11 mouse cellular contexts compared by ENCODE assay signal in the genomic region with DNA sequence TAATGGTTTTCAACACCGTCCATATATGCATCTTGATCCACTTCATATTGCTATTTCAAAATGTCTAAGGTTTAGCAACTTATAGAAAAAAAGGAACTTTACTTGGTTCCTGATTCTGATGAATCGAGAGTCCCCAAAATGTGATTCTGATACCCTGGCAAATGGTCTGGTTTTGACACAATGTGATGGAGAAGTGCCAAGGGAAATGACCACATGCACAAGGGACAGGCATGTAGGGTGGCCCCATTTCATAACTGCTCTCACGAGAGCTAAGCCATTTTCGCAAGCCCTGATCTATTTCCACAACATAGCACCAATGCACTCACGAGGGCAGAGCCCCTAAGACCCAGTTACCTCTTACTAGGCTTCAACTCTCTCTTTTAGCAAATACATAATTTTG. TPM values are rescaled to one million over a fixed set of nuclear protein-coding genes. Genes with fewer than 3 reads are reported as not detected.
DNase-seq lines count a peak whose midpoint lies in the region; ATAC-seq lines count a peak whose summit lies in the region.
"Had no signal": no experiment of that assay in that cellular context is flagged by ENCODE, and none has a peak within 500 bp of the region (broad histone marks: within the 10 kb centered on the region; RNA-seq: fewer than 3 reads in every experiment).

No protein-coding gene starts in this region.

- H3K4me1 ChIP-seq in heart, embryonic 13.5 days = peaks cover 33% of the 10 kb centered on the region
- peaks cover 48% of the 10 kb centered on the region for H3K4me1 ChIP-seq in limb, embryonic 15.5 days
- H3K4me1 ChIP-seq: hindbrain, embryonic 13.5 days; midbrain, embryonic 12.5 days had no signal

- H3K36me3 ChIP-seq in heart, embryonic 13.5 days = no peaks in the 10 kb centered on the region
- H3K36me3 ChIP-seq in limb, embryonic 15.5 days = no peaks in the 10 kb centered on the region
- H3K36me3 ChIP-seq: hindbrain, embryonic 13.5 days; midbrain, embryonic 12.5 days had no signal

- intact Hi-C loops in heart, postnatal 25 days (cut with DNase I) = loop anchor here (5.0 kb wide), 5 partner anchors 45 to 245 kb away; a partner anchor contains a TSS

- H3K9me3 ChIP-seq in heart, embryonic 13.5 days = no peaks in the 10 kb centered on the region
- no peaks in the 10 kb centered on the region for H3K9me3 ChIP-seq in limb, embryonic 15.5 days
- H3K9me3 ChIP-seq: hindbrain, embryonic 13.5 days; midbrain, embryonic 12.5 days had no signal

- no peak overlapping the region for H3K4me3 ChIP-seq in heart, embryonic 13.5 days
- H3K4me3 ChIP-seq in limb, embryonic 15.5 days = no peak overlapping the region
- H3K4me3 ChIP-seq: erythroblast, embryonic 14.5 days; hindbrain, embryonic 13.5 days; midbrain, embryonic 12.5 days had no signal

- H3K4me2 ChIP-seq in heart, embryonic 13.5 days = no peak overlapping the region
- no peak overlapping the region for H3K4me2 ChIP-seq in limb, embryonic 15.5 days
- H3K4me2 ChIP-seq: hindbrain, embryonic 13.5 days; midbrain, embryonic 12.5 days had no signal

- H3K27me3 ChIP-seq in heart, embryonic 13.5 days (replicated peaks) = 0 out of 2 replicates have a peak, but pooled peaks cover 5% of the 10 kb centered on the region
- no peaks in the 10 kb centered on the region for H3K27me3 ChIP-seq in limb, embryonic 15.5 days
- H3K27me3 ChIP-seq: hindbrain, embryonic 13.5 days; midbrain, embryonic 12.5 days had no signal

- peak overlapping the region; percentile 74 for H3K27ac ChIP-seq in heart, embryonic 13.5 days (replicated peaks)
- H3K27ac ChIP-seq in limb, embryonic 15.5 days = peak overlapping the region; percentile 80
- H3K27ac ChIP-seq: hindbrain, embryonic 13.5 days; midbrain, embryonic 12.5 days had no signal

- no peak overlapping the region for H3K9ac ChIP-seq in heart, embryonic 13.5 days
- no peak overlapping the region for H3K9ac ChIP-seq in limb, embryonic 15.5 days
- H3K9ac ChIP-seq: hindbrain, embryonic 13.5 days; midbrain, embryonic 12.5 days had no signal

- DNase-seq in heart, postnatal 25 days (ENCODE audit: low spot score) = no peak
- DNase-seq in 416B (ENCODE audit: low read depth) = peak; percentile 70
- peak; percentile 10 for DNase-seq in c-Kit-positive CD71-negative TER-119-negative erythroid progenitor cells, embryonic 14.5 days (ENCODE audit: low read depth)
- no peak for DNase-seq in cerebellum, adult 9-11 months
- no peak for DNase-seq in adrenal gland, postnatal 36 days
- no peak for DNase-seq in ovary, postnatal 14 days (ENCODE audit: low spot score)

- no peak for ATAC-seq in heart, embryonic 13.5 days (ENCODE audit: extremely low read depth, insufficient number of reproducible peaks, low FRiP score, low TSS enrichment)
- ATAC-seq in limb, embryonic 15.5 days (ENCODE audit: insufficient number of reproducible peaks, low FRiP score, low TSS enrichment, low read depth) = no peak

- WGBS in heart, embryonic 13.5 days = 72% methylated on average over 5 of the region's 5 CpGs
- 63% methylated on average over 5 of the region's 5 CpGs for WGBS in limb, embryonic 15.5 days

RNA-seq across cellular contexts. Expression of a gene that starts 42.7 kb away (rescaled TPM):
- polyA plus RNA-seq in heart, embryonic 13.5 days (2015; fragmentation: Nextera tagmentation; extraction: Ambion mirVana) = 5.9 and 7.4 TPM in 2 replicates
- total RNA-seq in heart, postnatal 25 days (2021) = 1 to 10 TPM; 9.0 to 9.6 TPM
- 15.1 and 19.3 TPM in 2 replicates for polyA plus RNA-seq in limb, embryonic 15.5 days (2015; fragmentation: Nextera tagmentation; extraction: Ambion mirVana)
- total RNA-seq in adrenal gland, postnatal 36 days (2021) = 1 to 10 TPM; 5.5 to 7.7 TPM
- polyA plus RNA-seq: erythroblast, embryonic 14.5 days had no signal

Comparison
In these comparisons a context has a peak if more than half of its experiments do, and no peak if none do; other contexts are left out.
1. DNase-seq: peak in 416B (single experiment) and c-Kit-positive CD71-negative TER-119-negative erythroid progenitor cells, embryonic 14.5 days (single experiment); none in heart, postnatal 25 days (single experiment), cerebellum, adult 9-11 months (single experiment), adrenal gland, postnatal 36 days (0 of 2) and ovary, postnatal 14 days (single experiment).